Mouse (Mus musculus): ENCODE data around the gene Pdx1.

DNA sequence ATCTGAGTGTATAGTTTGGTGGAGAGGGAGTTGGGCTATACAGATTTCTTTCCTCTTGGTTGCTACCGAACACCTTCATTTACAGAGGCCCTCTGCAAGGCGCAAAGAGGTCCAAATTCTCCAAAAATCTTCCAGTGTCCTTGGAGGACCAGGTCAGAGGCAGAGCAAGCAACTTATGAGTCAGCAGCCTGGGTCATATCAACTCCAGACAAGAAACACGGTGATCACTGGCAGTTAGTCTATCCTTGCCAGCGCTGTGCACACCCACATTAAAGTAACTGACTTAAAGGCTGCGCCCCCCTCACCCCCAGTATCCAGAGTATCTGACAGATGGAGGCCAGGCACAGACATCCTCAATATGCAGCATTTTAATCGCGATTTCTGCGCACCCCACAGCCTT, 1.0 kb upstream of the Pdx1 start:
- TF ChIP-seq POLR2A (IDR thresholded peaks at IDR 0.05; ENCODE audit: insufficient read depth, low read depth, low read length), result no peak
- no peak for TF ChIP-seq CTCF (IDR thresholded peaks at IDR 0.05; ENCODE audit: insufficient read depth, low read depth, low read length)
